Mouse (Mus musculus): ENCODE results near the gene Astn2.

The Astn2 gene

GRCm38 (mm10) chr4:66248521-66248920, 155.9 kb downstream of the Astn2 start:
- Histone ChIP-seq H3K4me3 (replicated peaks; ENCODE audit: low read length) (no peak overlapping the region), H3K4me1 (replicated peaks; ENCODE audit: low read depth, low read length) (no peaks in the 10 kb centered on the region)

GRCm38 (mm10) chr4:66242683-66243082, 161.7 kb downstream of the Astn2 start:
- TF ChIP-seq CTCF (conservative IDR thresholded peaks at IDR 0.05; ENCODE audit: low read length) (no peak), NANOG (IDR thresholded peaks at IDR 0.05; ENCODE audit: borderline replicate concordance, low read length) (no peak), POU5F1 (IDR thresholded peaks at IDR 0.05; ENCODE audit: borderline replicate concordance, low read length) (no peak)
- Histone ChIP-seq H3K27me3 (ENCODE audit: insufficient read depth, low read length) (no peaks in the 10 kb centered on the region), H3K36me3 (ENCODE audit: insufficient read depth, low read length) (no peaks in the 10 kb centered on the region), H3K9me3 (ENCODE audit: low read length) (no peaks in the 10 kb centered on the region), H3K4me3 (replicated peaks; ENCODE audit: low read length) (no peak overlapping the region), H3K4me1 (replicated peaks; ENCODE audit: low read depth, low read length) (no peaks in the 10 kb centered on the region)

More at GRCm38 (mm10) chr4:66248521-66248920, 155.9 kb downstream of the Astn2 start:
- no peak for TF ChIP-seq NANOG (IDR thresholded peaks at IDR 0.05; ENCODE audit: borderline replicate concordance, low read length)
- TF ChIP-seq CTCF (conservative IDR thresholded peaks at IDR 0.05; ENCODE audit: low read length): no peak
- Histone ChIP-seq H3K36me3 (ENCODE audit: insufficient read depth, low read length) (no peaks in the 10 kb centered on the region), H3K9me3 (ENCODE audit: low read length) (no peaks in the 10 kb centered on the region), H3K27me3 (ENCODE audit: insufficient read depth, low read length) (no peaks in the 10 kb centered on the region)

GRCm38 (mm10) chr4:66232799-66233198, 171.6 kb downstream of the Astn2 start:
- TF ChIP-seq POU5F1 (IDR thresholded peaks at IDR 0.05; ENCODE audit: borderline replicate concordance, low read length) (no peak), CTCF (conservative IDR thresholded peaks at IDR 0.05; ENCODE audit: low read length) (no peak), NANOG (IDR thresholded peaks at IDR 0.05; ENCODE audit: borderline replicate concordance, low read length) (no peak)
- no peaks in the 10 kb centered on the region for H3K4me1 ChIP-seq (replicated peaks; ENCODE audit: low read depth, low read length)
- H3K9me3 ChIP-seq (ENCODE audit: low read length): no peaks in the 10 kb centered on the region
- no peak overlapping the region for H3K4me3 ChIP-seq (replicated peaks; ENCODE audit: low read length)
- H3K36me3 ChIP-seq (ENCODE audit: insufficient read depth, low read length): no peaks in the 10 kb centered on the region
- H3K27me3 ChIP-seq (ENCODE audit: insufficient read depth, low read length): no peaks in the 10 kb centered on the region

DNA sequence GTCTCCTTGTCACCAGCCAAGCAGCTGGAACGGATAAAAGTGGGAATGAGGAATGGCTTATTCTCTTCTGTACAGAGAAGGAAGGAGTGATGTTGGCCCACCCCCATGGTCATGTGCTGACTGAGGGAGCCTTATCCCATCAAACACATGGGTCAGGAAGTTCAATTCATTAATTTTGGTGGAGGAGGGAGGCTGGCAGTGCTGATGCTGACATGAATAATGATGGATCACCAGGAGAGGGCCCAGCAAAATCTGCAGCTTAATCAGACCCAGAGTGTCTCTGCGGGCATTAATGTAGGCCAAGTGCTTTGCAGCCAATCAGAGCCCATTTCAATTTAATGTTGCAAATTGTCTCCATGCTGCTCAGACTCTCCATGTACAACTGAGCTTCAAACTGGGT, 172.1 kb downstream of the Astn2 start:
- Histone ChIP-seq H3K4me3 (replicated peaks; ENCODE audit: low read length) (no peak overlapping the region), H3K27me3 (ENCODE audit: insufficient read depth, low read length) (no peaks in the 10 kb centered on the region), H3K9me3 (ENCODE audit: low read length) (no peaks in the 10 kb centered on the region), H3K36me3 (ENCODE audit: insufficient read depth, low read length) (no peaks in the 10 kb centered on the region), H3K4me1 (replicated peaks; ENCODE audit: low read depth, low read length) (no peaks in the 10 kb centered on the region)
- TF ChIP-seq POU5F1 (IDR thresholded peaks at IDR 0.05; ENCODE audit: borderline replicate concordance, low read length) (no peak), NANOG (IDR thresholded peaks at IDR 0.05; ENCODE audit: borderline replicate concordance, low read length) (no peak), CTCF (conservative IDR thresholded peaks at IDR 0.05; ENCODE audit: low read length) (no peak)

DNA sequence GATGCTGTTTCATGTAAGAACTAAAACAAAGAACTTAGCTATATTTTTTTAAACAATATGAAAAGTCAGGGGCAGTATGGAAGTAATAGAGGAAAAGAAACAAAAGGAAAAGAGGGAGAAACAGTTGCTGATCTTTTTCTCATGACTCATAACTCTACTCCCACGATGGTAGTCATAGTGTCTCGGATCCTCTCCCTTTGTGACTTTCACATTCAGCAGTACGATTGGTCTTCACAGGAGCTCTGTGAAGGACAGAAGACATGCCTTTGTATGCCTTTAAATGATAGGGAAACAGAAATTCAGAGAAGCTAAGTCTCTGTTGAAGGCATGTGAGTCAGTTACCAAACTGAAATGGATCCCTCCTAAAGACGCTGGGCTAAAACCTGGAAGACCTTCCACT, 173.7 kb downstream of the Astn2 start:
- Histone ChIP-seq H3K4me3 (replicated peaks; ENCODE audit: low read length) (no peak overlapping the region), H3K27me3 (ENCODE audit: insufficient read depth, low read length) (no peaks in the 10 kb centered on the region), H3K4me1 (replicated peaks; ENCODE audit: low read depth, low read length) (no peaks in the 10 kb centered on the region), H3K9me3 (ENCODE audit: low read length) (no peaks in the 10 kb centered on the region), H3K36me3 (ENCODE audit: insufficient read depth, low read length) (no peaks in the 10 kb centered on the region)
- TF ChIP-seq POU5F1 (IDR thresholded peaks at IDR 0.05; ENCODE audit: borderline replicate concordance, low read length): no peak
- TF ChIP-seq CTCF (conservative IDR thresholded peaks at IDR 0.05; ENCODE audit: low read length): no peak
- TF ChIP-seq NANOG (IDR thresholded peaks at IDR 0.05; ENCODE audit: borderline replicate concordance, low read length): no peak

DNA sequence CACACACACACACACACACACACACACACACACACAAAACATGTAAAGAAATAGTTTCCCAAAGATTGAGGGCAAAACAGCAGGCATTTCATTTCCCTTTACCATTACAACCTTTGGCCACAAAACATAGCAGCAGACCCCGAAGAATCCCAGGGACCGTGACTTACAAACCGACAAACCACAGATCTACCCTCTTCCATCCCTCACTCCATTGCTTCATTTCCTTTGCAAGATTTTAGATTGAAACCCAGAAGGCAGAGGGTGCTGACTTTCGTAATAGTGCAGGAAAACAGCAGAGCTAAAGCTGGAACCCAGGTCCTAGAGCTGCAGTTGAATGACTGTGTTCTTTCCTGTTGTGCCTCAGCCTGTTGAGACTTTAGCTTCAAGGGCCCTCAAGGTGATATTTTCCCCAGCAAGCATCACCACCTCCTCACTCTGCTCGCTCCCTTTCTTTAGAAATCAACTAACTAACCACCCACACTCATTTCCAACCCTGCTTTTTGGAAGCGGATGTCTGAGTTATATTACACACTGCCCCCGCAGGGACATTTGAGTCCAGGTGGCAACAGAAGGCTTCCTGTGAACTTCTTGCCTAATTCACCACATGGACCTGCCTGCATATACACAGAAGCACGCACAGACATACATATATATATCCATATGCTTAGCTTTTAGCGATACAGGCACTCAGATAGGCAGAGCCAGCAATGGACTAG, 181.7 kb downstream of the Astn2 start:
- no peaks in the 10 kb centered on the region for H3K36me3 ChIP-seq (ENCODE audit: insufficient read depth, low read length)
- TF ChIP-seq NANOG (IDR thresholded peaks at IDR 0.05; ENCODE audit: borderline replicate concordance, low read length): no peak
- TF ChIP-seq CTCF (conservative IDR thresholded peaks at IDR 0.05; ENCODE audit: low read length): no peak
- no peak for TF ChIP-seq POU5F1 (IDR thresholded peaks at IDR 0.05; ENCODE audit: borderline replicate concordance, low read length)
- H3K27me3 ChIP-seq (ENCODE audit: insufficient read depth, low read length): no peaks in the 10 kb centered on the region
- no peak overlapping the region for H3K4me3 ChIP-seq (replicated peaks; ENCODE audit: low read length)
- no peaks in the 10 kb centered on the region for H3K4me1 ChIP-seq (replicated peaks; ENCODE audit: low read depth, low read length)
- no peaks in the 10 kb centered on the region for H3K9me3 ChIP-seq (ENCODE audit: low read length)

GRCm38 (mm10) chr4:66215170-66215618, 189.2 kb downstream of the Astn2 start:
- Histone ChIP-seq H3K36me3 (ENCODE audit: insufficient read depth, low read length) (no peaks in the 10 kb centered on the region), H3K27me3 (ENCODE audit: insufficient read depth, low read length) (no peaks in the 10 kb centered on the region), H3K9me3 (ENCODE audit: low read length) (no peaks in the 10 kb centered on the region), H3K4me3 (replicated peaks; ENCODE audit: low read length) (no peak overlapping the region), H3K4me1 (replicated peaks; ENCODE audit: low read depth, low read length) (no peaks in the 10 kb centered on the region)
- no peak for TF ChIP-seq CTCF (conservative IDR thresholded peaks at IDR 0.05; ENCODE audit: low read length)
- no peak for TF ChIP-seq NANOG (IDR thresholded peaks at IDR 0.05; ENCODE audit: borderline replicate concordance, low read length)
- no peak for TF ChIP-seq POU5F1 (IDR thresholded peaks at IDR 0.05; ENCODE audit: borderline replicate concordance, low read length)

DNA sequence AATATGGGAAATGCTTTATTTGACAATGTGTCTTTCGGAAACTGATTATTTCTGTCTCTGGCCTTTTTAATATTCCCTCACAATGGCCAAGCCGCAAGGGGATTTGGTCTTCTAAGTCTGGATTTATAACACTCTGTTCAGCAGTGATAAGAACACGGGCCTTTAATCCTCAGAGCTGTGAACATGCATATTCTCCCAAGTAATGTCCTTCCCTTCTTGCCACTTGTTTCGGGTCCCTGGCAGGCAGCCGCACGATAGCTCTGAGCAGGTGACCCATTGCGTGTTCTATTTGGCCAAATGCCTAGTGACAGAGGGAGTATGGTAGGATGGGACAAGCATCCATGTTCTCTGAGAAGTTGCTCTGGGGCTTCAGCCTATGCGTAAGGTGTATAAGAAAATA, 214.8 kb downstream of the Astn2 start:
- Histone ChIP-seq H3K36me3 (ENCODE audit: insufficient read depth, low read length) (no peaks in the 10 kb centered on the region), H3K4me1 (replicated peaks; ENCODE audit: low read depth, low read length) (no peaks in the 10 kb centered on the region), H3K4me3 (replicated peaks; ENCODE audit: low read length) (no peak overlapping the region), H3K9me3 (ENCODE audit: low read length) (no peaks in the 10 kb centered on the region), H3K27me3 (ENCODE audit: insufficient read depth, low read length) (no peaks in the 10 kb centered on the region)
- TF ChIP-seq CTCF (conservative IDR thresholded peaks at IDR 0.05; ENCODE audit: low read length) (no peak), NANOG (IDR thresholded peaks at IDR 0.05; ENCODE audit: borderline replicate concordance, low read length) (no peak), POU5F1 (IDR thresholded peaks at IDR 0.05; ENCODE audit: borderline replicate concordance, low read length) (no peak)

All from E14TG2a.4 (cell line).